Mouse (Mus musculus) MEL (cell line): ENCODE results near the gene Wdr27.

Experiments
- CHD1 ChIP-seq: IDR thresholded peaks from 2 replicates; pipeline ENCODE4 v1.6.1; 2012; ENCODE audit warnings: low read depth, mild to moderate bottlenecking, inconsistent platforms, low read length, improper control_type of control experiment
- CTCF ChIP-seq, 3 experiments: IDR thresholded peaks in 2 of 3; conservative IDR thresholded peaks in 1 of 3; 2 replicates each; pipeline ENCODE4 v1.5.1; 2011 to 2012; ENCODE audit warnings: low read length in 3 of 3, low read depth in 2 of 3, mild to moderate bottlenecking in 2 of 3, improper control_type of control experiment in 1 of 3, inconsistent platforms in 1 of 3, mixed read lengths in 1 of 3, moderate library complexity in 1 of 3; ENCODE audit not compliant: control insufficient read depth in 1 of 3, insufficient read depth in 1 of 3, poor library complexity in 1 of 3, severe bottlenecking in 1 of 3
- E2F4 ChIP-seq: IDR thresholded peaks from 2 replicates; pipeline ENCODE4 v1.6.1; 2011; ENCODE audit warnings: low read depth, low read length, improper control_type of control experiment, borderline replicate concordance
- EP300 ChIP-seq, 2 experiments: IDR thresholded peaks; 2 replicates each; pipeline ENCODE4 v1.6.1; 2011; ENCODE audit warnings: improper control_type of control experiment in 2 of 2, low read length in 2 of 2, low read depth in 1 of 2, mild to moderate bottlenecking in 1 of 2
- GATA1 ChIP-seq: IDR thresholded peaks from 2 replicates; pipeline ENCODE4 v1.6.1; 2011; ENCODE audit warnings: low read depth, low read length, improper control_type of control experiment
- POLR2A ChIP-seq, 2 experiments: IDR thresholded peaks; 2 replicates each; pipeline ENCODE4 v1.6.1; 2011 to 2012; ENCODE audit warnings: low read length in 2 of 2, mild to moderate bottlenecking in 2 of 2, control low read depth in 1 of 2, improper control_type of control experiment in 1 of 2, low read depth in 1 of 2, moderate library complexity in 1 of 2; ENCODE audit not compliant: control insufficient read depth in 1 of 2, insufficient read depth in 1 of 2, poor library complexity in 1 of 2
- POLR2AphosphoS5 ChIP-seq: IDR thresholded peaks from 2 replicates; pipeline ENCODE4 v1.6.1; 2012; ENCODE audit warnings: low read depth, borderline replicate concordance, mild to moderate bottlenecking, inconsistent platforms, low read length, moderate library complexity, mixed read lengths

DNA sequence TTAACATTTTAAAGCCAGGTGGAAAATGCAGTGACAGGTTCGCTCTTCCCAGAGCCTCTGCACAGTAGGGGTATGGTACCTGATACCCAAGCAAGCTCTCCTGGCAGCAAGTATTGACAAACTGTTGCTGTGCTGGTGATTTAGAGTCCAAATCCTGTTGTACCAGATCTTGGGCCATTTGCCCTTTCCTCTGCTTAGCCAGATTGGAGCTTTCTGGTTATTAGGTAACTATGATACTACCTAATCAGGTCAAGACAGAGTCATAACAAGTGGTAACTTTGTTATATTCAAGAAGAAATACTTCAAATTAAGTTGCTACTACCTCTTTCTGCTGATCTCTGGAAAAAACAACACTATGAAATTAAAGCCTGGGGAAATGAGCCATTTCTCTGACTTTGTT lies 1.6 kb upstream of the Wdr27 start:
- TF ChIP-seq CTCF (IDR thresholded peaks at IDR 0.05 in 2 of 3, conservative IDR thresholded peaks at IDR 0.05 in 1 of 3; ENCODE audit: control insufficient read depth in 1 of 3, insufficient read depth in 1 of 3, low read depth in 2 of 3, low read length in 3 of 3, poor library complexity in 1 of 3, severe bottlenecking in 1 of 3) (no peak), E2F4 (no peak), POLR2A (IDR thresholded peaks at IDR 0.05; ENCODE audit: control insufficient read depth in 1 of 2, insufficient read depth in 1 of 2, low read depth in 1 of 2, low read length in 2 of 2, poor library complexity in 1 of 2) (no peak), EP300 (IDR thresholded peaks at IDR 0.05; ENCODE audit: low read depth in 1 of 2, low read length in 2 of 2) (no peak), CHD1 (no peak), GATA1 (no peak), POLR2AphosphoS5 (no peak)
